Mouse (Mus musculus) retina, adult 2 months (tissue): ENCODE measurements around the gene Hcn1.
"Not testable (repeated sequence)": the region's sequence is repeated elsewhere in the genome, so short reads cannot be mapped to it uniquely, and the experiment has no call there.

Source experiments
- DNase-seq: peaks from one replicate; pipeline ENCODE4 v3.0.0-alpha.2; 2012; ENCODE audit warnings: low read depth, low spot score

The Hcn1 gene

DNA sequence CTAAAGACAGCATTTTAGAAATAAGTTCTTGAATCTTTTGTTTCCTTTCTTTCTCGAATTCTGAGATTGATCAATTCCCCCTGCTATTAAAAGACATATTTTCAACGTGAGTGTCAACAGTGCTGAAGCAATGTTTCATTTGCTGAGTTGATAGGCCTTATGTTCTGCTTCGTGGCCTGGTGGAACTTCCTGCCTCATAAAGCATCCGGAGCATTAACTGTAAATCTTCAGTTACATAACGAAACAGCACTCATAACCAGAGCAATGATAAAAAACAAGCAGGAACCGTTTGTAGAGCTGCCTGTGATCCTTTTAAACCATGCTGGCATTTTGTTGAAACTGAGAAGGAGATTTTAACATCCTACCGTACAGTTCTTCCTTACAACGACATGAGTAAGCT, 275.7 kb downstream of the Hcn1 start:
- DNase-seq, result no peak

DNA sequence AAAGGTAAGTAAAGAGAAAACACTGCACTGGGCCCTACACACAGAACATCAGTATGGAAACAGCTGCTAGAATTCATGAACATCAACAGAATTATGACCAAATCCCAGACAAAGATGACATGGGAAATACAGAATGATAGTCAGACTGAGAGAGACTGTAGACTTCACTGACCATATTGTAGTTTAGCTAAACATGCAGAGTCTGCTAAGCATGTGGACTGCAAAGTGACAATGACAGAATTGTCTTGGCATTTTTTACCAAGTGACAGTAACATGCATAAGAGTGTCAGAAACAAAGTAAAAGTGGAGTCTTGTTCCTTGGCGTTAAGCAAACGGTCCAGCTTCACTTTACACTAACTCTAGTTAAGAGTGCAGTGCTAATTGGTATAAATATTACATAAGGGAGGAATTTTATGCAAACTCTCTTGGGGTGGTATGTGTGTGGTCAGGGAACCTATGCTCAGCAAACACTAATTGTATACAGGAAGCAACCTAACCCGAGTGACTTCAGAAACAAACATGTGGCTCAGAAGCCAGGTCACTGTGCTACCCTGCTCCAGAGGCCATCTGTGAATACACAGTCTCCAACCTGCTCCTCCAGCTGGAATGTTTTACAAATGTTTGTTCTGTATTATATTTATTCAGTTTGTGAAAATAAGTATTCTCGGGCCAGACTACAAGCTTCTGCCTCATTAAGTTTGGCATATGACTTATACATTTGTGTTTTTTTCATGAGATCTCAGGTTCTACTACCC, 278.5 kb downstream of the Hcn1 start:
- no peak for DNase-seq

DNA sequence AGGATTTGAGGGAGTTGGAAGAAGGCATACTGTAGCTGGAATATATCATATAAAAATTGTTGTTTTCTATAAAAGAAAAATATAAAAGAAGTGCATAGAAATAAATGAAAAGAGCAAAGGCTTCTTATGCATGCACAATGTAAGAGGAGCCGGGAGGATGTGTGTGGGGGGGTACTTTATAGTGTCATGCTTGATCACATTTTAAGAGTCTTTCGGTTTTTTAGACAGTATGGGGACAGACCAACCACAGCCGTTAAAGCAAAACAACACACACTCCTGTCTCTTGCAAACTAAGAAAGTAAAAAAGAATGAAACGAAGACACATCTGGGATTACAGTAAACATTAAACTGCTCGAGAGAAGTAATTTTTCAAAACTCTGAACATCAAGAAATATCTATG, 290.0 kb downstream of the Hcn1 start:
- DNase-seq, result no peak

- DNase-seq, result no peak
Measured at GRCm38 (mm10) chr13:117898052-117898451, 295.9 kb downstream of the Hcn1 start.

DNA sequence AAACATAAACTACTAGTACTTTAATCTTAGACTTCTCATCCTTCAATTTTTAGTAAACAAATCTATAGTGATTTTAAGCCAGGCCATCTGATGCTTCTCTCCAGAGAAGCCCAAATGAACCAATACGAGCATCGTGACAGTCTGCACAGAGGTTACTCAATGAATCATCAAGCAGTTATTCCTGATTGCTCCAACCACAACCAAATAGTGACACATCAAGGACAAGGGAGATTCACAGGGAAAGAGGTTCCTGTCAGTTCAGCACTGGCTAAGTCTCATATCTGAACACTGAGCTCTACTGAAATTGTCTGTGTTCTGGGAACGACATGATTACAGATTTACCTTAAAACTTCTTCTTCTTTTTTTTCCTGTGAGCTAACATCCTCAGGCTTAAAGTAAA, 305.7 kb downstream of the Hcn1 start:
- DNase-seq, result no peak

DNA sequence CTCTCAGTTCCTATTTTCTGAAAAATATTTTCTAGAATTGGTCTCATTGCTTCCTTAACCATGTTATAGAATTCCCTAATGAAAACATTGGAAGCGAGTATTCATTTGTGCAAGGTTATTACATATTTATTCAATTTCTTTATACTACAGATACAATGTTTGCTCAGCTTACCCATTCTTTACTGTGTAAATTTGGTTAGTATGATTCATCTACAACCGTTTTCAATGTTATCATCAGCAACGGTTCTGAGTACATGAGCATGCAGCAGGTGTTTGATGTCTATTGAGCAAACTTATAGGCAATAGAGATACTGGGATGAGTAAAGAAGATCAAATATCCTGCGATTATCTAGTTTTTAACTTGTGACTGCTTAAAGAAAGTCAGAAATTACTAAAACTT, 327.6 kb downstream of the Hcn1 start:
- DNase-seq, result no peak

DNA sequence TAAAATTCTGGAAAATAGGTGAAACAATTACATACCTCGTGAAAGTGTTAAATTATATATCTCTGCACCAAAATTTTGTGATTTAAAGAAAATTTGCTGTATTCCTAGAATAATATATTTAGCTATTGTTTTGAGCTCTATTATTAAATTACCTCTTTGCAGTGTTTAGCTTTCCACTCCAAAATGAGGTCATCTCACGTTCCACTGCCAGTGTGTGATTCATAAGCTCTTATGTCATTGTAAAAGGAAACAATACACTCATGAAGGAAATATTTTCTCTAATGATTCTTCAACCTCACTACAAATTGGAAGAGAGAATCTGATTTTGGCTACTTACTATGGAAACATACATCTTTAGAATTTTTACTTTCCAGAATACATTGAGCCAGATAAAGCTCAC, 329.6 kb downstream of the Hcn1 start:
- no peak for DNase-seq

DNA sequence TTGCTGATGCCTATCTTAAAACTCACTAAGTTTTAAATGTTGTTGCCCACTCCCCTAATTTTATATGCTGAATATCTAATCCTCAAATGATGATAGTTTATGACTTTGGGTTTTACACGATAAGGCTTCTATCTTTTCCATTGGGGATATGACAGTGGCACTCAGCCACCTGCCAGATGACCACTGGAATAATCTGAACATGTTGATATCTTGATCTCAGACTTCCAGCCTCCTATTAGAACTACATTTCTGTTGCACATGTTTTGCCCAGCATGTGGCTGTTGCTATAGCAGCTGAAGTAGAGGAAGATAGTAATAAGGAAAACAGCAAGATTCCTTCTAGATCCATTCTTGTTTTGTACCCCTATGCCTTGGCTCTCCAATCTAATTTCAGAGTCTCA, 336.6 kb downstream of the Hcn1 start:
- no peak for DNase-seq

GRCm38 (mm10) chr13:117940536-117941280, 338.6 kb downstream of the Hcn1 start:
- DNase-seq, result no peak

DNA sequence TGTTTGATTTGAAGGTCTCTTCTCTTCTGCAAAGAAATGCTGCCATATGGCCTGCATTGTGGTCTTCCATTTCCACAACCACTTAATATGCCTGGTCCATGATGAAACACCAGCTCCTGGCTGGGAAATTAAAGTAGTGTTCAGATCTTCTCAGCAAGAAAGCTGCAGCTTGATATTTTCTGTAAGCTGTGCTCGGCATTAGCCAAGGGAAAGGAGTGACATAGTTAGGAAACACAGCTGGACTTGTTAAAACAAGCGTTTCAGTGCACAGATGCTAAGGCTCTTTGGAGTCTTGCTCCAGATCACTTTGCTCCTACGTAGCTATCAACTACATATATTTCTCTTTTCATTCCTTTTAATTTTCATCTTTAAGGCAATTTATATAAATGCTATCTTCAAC, 344.7 kb downstream of the Hcn1 start:
- DNase-seq, result no peak

GRCm38 (mm10) chr13:117947704-117948376, 345.7 kb downstream of the Hcn1 start:
- no peak for DNase-seq

- no peak for DNase-seq
Measured at GRCm38 (mm10) chr13:117958496-117959421, 356.6 kb downstream of the Hcn1 start.

DNA sequence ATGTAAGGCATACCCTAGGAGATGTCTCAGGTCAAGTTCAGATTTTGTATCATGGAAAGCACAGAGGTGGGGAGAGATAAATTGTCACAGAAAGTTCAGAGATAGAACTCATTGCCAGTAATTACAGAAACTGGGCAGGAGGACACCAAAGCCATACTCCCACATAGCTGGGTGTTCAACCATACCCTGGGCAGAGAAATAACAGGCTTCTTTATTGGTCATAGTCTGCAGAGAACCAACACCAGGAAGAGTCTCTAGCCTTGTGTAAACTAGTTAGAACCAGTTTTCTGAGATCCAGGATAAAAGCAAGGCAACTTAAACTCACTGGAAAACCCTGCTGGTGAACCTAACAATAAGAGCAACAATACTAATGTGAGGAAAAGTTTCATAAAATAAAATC, 362.5 kb downstream of the Hcn1 start:
- DNase-seq, result no peak

DNA sequence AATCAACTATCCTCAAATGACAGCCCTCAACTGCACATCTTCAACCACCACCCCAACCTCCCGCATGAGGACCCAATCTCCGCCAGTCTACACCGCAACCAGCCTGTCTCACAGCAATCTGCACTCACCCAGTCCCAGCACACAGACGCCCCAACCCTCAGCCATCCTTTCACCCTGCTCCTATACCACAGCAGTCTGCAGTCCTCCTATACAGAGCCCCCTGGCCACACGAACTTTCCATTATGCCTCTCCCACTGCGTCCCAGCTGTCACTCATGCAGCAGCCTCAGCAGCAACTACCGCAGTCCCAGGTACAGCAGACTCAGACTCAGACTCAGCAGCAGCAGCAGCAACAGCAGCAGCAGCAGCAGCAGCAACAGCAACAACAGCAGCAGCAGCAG, 373.3 kb downstream of the Hcn1 start:
- no peak for DNase-seq

DNA sequence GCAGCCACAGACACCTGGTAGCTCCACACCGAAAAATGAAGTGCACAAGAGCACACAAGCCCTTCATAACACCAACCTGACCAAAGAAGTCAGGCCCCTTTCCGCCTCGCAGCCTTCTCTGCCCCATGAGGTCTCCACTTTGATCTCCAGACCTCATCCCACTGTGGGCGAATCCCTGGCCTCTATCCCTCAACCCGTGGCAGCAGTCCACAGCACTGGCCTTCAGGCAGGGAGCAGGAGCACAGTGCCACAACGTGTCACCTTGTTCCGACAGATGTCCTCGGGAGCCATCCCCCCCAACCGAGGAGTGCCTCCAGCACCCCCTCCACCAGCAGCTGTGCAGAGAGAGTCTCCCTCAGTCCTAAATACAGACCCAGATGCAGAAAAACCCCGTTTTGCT, 373.7 kb downstream of the Hcn1 start:
- no peak for DNase-seq

- no peak for DNase-seq
Measured at GRCm38 (mm10) chr13:117984339-117984738, 382.2 kb downstream of the Hcn1 start.

DNA sequence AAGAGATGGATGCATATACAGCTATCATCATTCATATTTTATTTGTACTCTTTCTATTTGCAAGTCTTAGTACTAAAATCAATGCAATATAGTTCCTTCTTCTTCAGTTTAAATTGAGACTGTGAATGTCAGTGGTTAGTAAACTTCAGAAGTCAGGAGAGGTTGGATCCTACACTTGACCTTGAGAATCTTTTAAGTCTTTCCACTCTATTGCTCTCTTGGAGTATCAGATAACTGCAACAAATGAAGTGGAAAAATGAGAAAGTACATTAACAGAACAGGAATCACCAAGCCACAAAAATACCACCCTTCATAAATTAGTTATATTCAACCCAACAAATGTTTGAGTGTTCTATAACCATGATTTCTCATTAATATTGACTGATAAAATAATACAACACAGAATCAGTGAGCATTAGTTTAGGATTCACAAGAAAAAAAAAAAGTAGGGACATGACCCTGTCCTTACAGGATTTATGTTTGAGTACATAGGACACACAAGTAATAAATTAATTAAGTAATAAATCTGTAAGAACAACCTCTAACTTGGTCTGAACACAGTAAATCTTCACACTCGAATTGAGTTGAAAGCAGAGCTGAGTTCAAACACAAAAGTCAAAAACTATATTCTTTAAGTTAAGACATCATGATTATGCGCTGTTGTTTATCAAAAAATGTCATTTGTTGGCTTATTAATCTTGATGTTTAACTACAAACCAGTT, 397.8 kb downstream of the Hcn1 start:
- no peak for DNase-seq

DNA sequence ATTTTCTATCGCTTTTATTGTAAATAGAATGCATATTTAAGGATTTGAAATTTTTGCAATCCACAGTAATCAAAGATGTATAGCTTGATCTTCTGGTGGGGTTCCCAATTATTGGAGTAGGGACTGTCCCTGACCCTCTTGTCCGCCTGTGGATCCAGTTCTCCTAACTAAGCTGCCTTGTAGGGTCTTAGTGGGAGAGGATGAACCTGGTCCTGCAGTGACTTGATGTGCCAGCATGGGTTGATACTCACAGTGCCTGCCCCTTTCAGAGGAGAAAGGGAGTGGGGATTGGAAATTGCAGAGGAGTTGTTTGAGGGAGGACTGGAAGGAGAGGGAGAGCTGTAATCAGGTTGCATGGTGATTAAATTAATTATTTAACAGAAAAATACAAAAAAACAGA, 398.4 kb downstream of the Hcn1 start:
- DNase-seq, result no peak

DNA sequence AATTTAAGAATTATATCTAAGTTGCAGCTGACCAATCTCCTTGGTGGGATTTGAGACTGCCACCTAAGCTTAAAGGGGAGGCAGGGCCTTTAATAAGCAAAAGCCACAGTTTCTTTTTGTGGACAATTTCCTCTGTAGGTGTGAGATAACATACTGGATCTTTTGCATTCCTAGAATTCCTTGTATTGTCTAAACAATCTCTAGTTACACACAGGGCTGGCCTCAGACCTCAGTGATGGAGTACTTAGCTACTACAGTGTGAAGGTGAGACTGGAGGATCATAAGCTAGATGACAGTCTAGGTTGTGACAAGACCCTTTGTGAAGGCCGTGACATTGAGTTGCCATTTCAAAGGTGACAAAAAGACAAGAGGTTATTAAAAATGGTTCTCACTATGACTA, 419.1 kb downstream of the Hcn1 start:
- DNase-seq, result no peak

- DNase-seq, result not testable (repeated sequence)
Measured at GRCm38 (mm10) chr13:118022891-118023290, 420.8 kb downstream of the Hcn1 start.

DNA sequence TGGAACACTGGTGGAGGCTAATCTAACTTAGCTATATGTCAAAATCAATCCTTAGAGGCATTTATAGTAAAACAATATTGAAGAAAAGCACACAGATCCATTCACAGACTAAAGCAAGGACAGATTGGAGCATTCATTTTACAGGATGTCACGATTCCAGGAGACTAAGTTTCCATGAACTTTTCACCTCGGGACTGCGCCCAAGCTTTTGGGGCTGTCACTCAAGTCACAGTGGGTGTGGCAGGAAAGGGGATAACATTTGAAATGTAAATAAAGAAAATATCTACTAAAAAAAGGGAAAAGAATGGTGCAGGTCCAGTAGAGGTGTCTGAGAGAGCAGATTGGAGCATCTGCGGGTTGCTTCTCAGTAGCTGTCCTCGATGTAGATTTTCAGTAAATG, 421.3 kb downstream of the Hcn1 start:
- DNase-seq, result no peak
